Mouse (Mus musculus): ENCODE measurements at regions not wholly inside any gene's neighbourhood (a gene's known extent, or its start where the extent isn't known, plus 50 kb on each side); places are given as distances from the start of the nearest gene placed in this dataset.

DNA sequence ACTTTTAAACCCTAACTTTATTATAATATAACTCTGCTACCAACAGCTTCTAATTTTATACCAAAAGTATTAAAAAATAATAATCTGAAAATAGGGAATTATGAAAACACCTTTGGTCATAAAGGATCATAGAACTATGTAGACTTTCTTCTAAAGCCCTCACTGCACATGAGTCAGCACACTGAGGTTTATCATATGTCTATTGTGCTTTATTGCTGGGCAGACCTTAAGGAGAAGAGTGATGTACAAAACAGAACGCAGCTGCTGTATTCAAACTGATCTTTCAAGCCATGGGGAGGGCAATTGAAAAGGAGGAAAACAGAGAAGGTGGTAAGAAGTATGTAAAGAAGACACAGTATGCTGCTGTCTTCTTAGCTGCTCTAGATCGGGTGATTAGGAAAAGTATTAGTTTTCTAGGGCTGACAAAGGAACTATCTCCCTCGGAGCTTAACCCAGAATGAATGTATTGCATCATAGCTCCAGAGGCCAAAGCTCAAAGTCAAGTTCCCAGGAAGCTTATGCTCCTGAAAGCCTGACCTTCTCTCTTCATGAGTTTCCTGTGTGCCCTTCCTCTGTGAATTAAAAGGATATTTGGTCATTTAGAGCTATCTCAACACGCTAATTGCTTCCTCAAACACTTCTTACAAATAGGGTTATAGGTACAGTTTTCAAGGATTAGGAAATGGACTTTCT, 103.5 kb downstream of the Spry2 start:
- in situ Hi-C loops (cut with MboI; ENCODE audit: low pct_ligation_motif_present, low pct_unique_long_range_greater_than_20kb, low sequenced_read_pairs) (no loop called here), dilution Hi-C loops (cut with MboI; ENCODE audit: extremely low pct_ligation_motif_present, extremely low pct_unique_long_range_greater_than_20kb, low sequenced_read_pairs) (no loop called here)
- no peaks in the 10 kb centered on the region for H3K27me3 ChIP-seq (replicated peaks)
- H3K9me3 ChIP-seq (replicated peaks; ENCODE audit: low read length) = peaks cover 15% of the 10 kb centered on the region
- TF ChIP-seq SIN3A (IDR thresholded peaks at IDR 0.05; ENCODE audit: low read length) (no peak), ZC3H11A (IDR thresholded peaks at IDR 0.05; ENCODE audit: low read depth, low read length) (no peak), RAD21 (IDR thresholded peaks at IDR 0.05; ENCODE audit: low read depth, low read length) (no peak), CHD2 (IDR thresholded peaks at IDR 0.05; ENCODE audit: low read length) (no peak), UBTF (IDR thresholded peaks at IDR 0.05; ENCODE audit: low read depth, low read length) (no peak), GABPA (IDR thresholded peaks at IDR 0.05; ENCODE audit: insufficient replicate concordance, low read depth, low read length) (no peak), EP300 (IDR thresholded peaks at IDR 0.05; ENCODE audit: low read length) (no peak), BHLHE40 (IDR thresholded peaks at IDR 0.05; ENCODE audit: low read depth, low read length) (no peak), JUND (conservative IDR thresholded peaks at IDR 0.05; ENCODE audit: low read depth, low read length) (no peak), CTCF (conservative IDR thresholded peaks at IDR 0.05 in 1 of 2, IDR thresholded peaks at IDR 0.05 in 1 of 2; ENCODE audit: low read depth in 2 of 2, low read length in 2 of 2) (no peak), MYC (IDR thresholded peaks at IDR 0.05; ENCODE audit: low read depth, low read length) (no peak)
- H3K9ac ChIP-seq (ENCODE audit: insufficient read depth, low read depth) = no peak overlapping the region
- no peak for DNase-seq (ENCODE audit: extremely low read depth)
- no peak overlapping the region for H3K27ac ChIP-seq (ENCODE audit: insufficient read depth, low read depth)
- H3K79me2 ChIP-seq (replicated peaks; ENCODE audit: control insufficient read depth, extremely low read depth, insufficient read depth, poor library complexity, severe bottlenecking) = no peaks in the 10 kb centered on the region
- H3K36me3 ChIP-seq (replicated peaks in 1 of 2; ENCODE audit: control insufficient read depth in 1 of 2, insufficient read depth in 1 of 2, low read length in 1 of 2) = no peaks in the 10 kb centered on the region
- H3K4me3 ChIP-seq (replicated peaks in 1 of 3; ENCODE audit: low read depth in 2 of 3, low read length in 2 of 3, poor library complexity in 1 of 3) = no peak overlapping the region
- H3K4me2 ChIP-seq (ENCODE audit: insufficient read depth, low read depth, poor library complexity, severe bottlenecking) = no peak overlapping the region
- no peaks in the 10 kb centered on the region for H3K4me1 ChIP-seq (ENCODE audit: control insufficient read depth in 1 of 2, insufficient read depth in 2 of 2)

- no peak overlapping the region for H3K4me3 ChIP-seq (replicated peaks in 1 of 3; ENCODE audit: low read depth in 2 of 3, low read length in 2 of 3, poor library complexity in 1 of 3)
- no peak overlapping the region for H3K4me2 ChIP-seq (ENCODE audit: insufficient read depth, low read depth, poor library complexity, severe bottlenecking)
- H3K9ac ChIP-seq (ENCODE audit: insufficient read depth, low read depth) = no peak overlapping the region
- peaks cover 17% of the 10 kb centered on the region for H3K9me3 ChIP-seq (replicated peaks; ENCODE audit: low read length)
- DNase-seq (ENCODE audit: extremely low read depth) = no peak
- no peaks in the 10 kb centered on the region for H3K79me2 ChIP-seq (replicated peaks; ENCODE audit: control insufficient read depth, extremely low read depth, insufficient read depth, poor library complexity, severe bottlenecking)
- H3K4me1 ChIP-seq (ENCODE audit: control insufficient read depth in 1 of 2, insufficient read depth in 2 of 2) = no peaks in the 10 kb centered on the region
- no peaks in the 10 kb centered on the region for H3K36me3 ChIP-seq (replicated peaks in 1 of 2; ENCODE audit: control insufficient read depth in 1 of 2, insufficient read depth in 1 of 2, low read length in 1 of 2)
- dilution Hi-C loops (cut with MboI; ENCODE audit: extremely low pct_ligation_motif_present, extremely low pct_unique_long_range_greater_than_20kb, low sequenced_read_pairs) (no loop called here), in situ Hi-C loops (cut with MboI; ENCODE audit: low pct_ligation_motif_present, low pct_unique_long_range_greater_than_20kb, low sequenced_read_pairs) (no loop called here)
- no peak overlapping the region for H3K27ac ChIP-seq (ENCODE audit: insufficient read depth, low read depth)
- H3K27me3 ChIP-seq (replicated peaks) = no peaks in the 10 kb centered on the region
- TF ChIP-seq MAFK (IDR thresholded peaks at IDR 0.05; ENCODE audit: insufficient replicate concordance, low read length) (no peak), KAT2A (IDR thresholded peaks at IDR 0.05; ENCODE audit: insufficient replicate concordance, low read length) (no peak), MAZ (IDR thresholded peaks at IDR 0.05; ENCODE audit: low read depth, low read length) (no peak), HCFC1 (IDR thresholded peaks at IDR 0.05; ENCODE audit: low read depth, low read length) (no peak), TCF12 (IDR thresholded peaks at IDR 0.05; ENCODE audit: low read depth, low read length) (no peak), TBP (conservative IDR thresholded peaks at IDR 0.05; ENCODE audit: low read depth, low read length) (no peak), UBTF (IDR thresholded peaks at IDR 0.05; ENCODE audit: low read depth, low read length) (no peak), BHLHE40 (IDR thresholded peaks at IDR 0.05; ENCODE audit: low read depth, low read length) (no peak)
Measured at GRCm38 (mm10) chr14:105790441-105790840, 106.2 kb downstream of the Spry2 start.

All from CH12.LX (cell line).